Mouse (Mus musculus): ENCODE results near the gene Tars.

Tars gene

DNA sequence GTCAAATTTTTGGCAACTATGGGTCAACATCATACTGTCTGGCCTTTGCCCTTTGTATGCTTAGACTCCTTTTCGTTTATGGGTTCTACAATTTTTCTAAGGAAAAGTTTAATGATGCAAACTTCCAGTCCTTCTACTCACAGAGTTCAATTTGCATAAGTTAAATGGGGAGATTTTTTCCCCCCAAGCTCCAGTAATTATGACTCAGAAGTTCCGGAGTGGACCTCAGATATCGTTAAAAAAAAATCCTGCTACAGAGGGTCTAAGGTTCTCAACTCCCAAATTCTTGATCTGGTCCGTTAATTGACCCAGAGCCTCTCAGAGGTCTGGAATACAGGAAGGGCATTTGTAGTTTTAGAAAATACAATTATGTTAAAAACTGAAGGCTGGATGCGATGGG, 37.6 kb downstream of the Tars start:
- DNase-seq: no peak

DNA sequence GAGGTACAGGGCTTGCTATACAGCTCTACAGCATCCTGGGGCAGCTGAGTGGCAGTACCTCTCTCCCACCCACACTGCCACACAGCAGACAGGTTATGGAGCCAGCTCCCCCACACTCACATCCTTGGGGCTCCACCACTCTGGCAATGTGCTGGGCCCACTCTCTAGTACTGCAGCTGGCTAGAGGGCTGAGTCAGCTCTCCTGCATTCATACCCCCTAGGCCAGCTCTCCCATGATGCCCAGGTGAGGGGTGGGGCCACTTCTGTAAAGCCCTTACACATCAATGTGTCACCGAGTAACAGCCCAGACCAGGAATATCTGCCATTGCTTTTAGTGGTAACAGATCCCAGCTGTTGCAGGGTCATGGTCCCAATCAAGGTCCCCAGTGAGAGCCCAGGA, 38.6 kb downstream of the Tars start:
- DNase-seq: no peak

- no peak for DNase-seq
These were observed 42.0 kb downstream of the Tars start for GRCm38 (mm10) chr15:11357501-11357900.

GRCm38 (mm10) chr15:11355865-11356264, 43.6 kb downstream of the Tars start:
- DNase-seq: no peak

DNA sequence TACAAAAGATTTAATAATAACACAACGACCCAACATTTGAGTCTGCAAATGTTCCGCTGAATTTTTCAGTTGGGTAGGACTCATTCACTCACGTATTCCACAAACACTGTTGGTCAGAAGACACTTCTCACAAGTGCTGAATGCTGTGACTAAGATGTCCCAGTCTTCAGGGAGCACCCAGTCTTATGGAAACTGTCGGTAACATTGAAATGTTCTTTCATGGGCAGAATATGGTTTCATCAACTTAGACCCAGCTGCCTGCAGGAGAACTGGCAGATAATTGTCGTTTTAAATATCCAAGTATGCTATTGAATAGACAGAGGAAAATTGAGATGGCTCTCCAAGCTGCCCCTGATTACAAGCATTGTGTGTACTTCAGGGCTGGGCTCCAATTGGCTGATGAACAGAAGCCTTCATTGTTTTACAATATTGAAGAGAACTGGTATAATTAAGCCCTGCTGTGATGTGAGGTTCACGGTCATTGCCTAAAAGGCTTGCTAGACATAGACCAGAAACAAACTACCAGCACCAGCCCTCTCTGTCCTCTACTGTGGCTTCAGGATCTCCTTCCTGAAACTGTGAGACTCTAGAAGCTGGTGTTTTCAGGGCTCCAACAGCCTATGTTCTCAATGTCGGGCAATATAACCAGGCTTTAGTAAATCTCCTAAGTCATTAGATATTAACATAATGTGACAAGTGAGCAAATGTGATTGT, 59.8 kb downstream of the Tars start:
- no peak for DNase-seq

Data from kidney, postnatal 10 days (tissue).